Mouse (Mus musculus) left cerebral cortex, postnatal 25 days (tissue): Measurements from ENCODE around the gene Rfxank. TPM values are rescaled to one million over a fixed set of nuclear protein-coding genes. Genes with fewer than 3 reads are reported as not detected.

Experiments
- microRNA-seq, 2 experiments: library from miRNA; unstranded; fragments of <30 nt; microRNA quantifications; one replicate each; pipeline ENCODE4 v1.2.0; 2022
- total RNA-seq, 2 experiments: library from RNA; stranded (reverse); gene quantifications; 2 replicates each; pipeline ENCODE4 v1.2.3; 2021

Gene Rfxank
- total RNA-seq, 2 experiments from 2014 or later: 10.2 to 12.4 TPM

Small RNA genes lying within 50 kb of the gene (microRNA-seq; reads per million reads assigned to microRNA genes)
- 15.1 to 22.5 reads per million in 2 experiments for gene Mir7066

Other genes with a start within 250 kb of the Rfxank start
- gene Tssk6, start 237.0 kb downstream of the Rfxank start, total RNA-seq: under 1 TPM; 0.53 to 0.66 TPM
- 100 to 1,000 TPM; 153 to 154 TPM for gene Ndufa13, start 236.6 kb downstream of the Rfxank start, total RNA-seq
- gene Yjefn3, start 236.4 kb downstream of the Rfxank start, total RNA-seq: 10 to 100 TPM; 21.6 to 23.7 TPM
- 10 to 100 TPM; 24.0 to 27.9 TPM for gene Gatad2a, start 142.8 kb downstream of the Rfxank start, total RNA-seq
- 10 to 100 TPM; 78.9 to 80.3 TPM for gene Mau2, start 96.4 kb downstream of the Rfxank start, total RNA-seq
- gene Sugp1, start 96.3 kb downstream of the Rfxank start, total RNA-seq: 10 to 100 TPM; 46.5 to 47.5 TPM
- gene Tm6sf2, start 66.2 kb downstream of the Rfxank start, total RNA-seq: 1 to 10 TPM; 3.0 to 3.4 TPM
- 10 to 100 TPM; 62.6 to 71.8 TPM for gene Hapln4, start 55.7 kb downstream of the Rfxank start, total RNA-seq
- 100 to 1,000 TPM; 219 to 220 TPM for gene Ncan, start 18.3 kb downstream of the Rfxank start, total RNA-seq
- gene Nr2c2ap, start 7.8 kb downstream of the Rfxank start, total RNA-seq: 10 to 100 TPM; 21.7 to 21.9 TPM
- 10 to 100 TPM; 46.8 to 51.0 TPM for gene Borcs8, start 345 bp upstream of the Rfxank start, total RNA-seq
- under 1 TPM in 1 of 2 experiments, not detected in 1; 0.57 TPM for gene Mef2b, start 557 bp upstream of the Rfxank start, total RNA-seq
- gene Tmem161a, start 33.2 kb upstream of the Rfxank start, total RNA-seq: 10 to 100 TPM; 44.1 to 50.8 TPM
- 10 to 100 TPM; 33.5 to 36.5 TPM for gene Slc25a42, start 73.2 kb upstream of the Rfxank start, total RNA-seq
- 100 to 1,000 TPM; 118 to 122 TPM for gene Sugp2, start 95.1 kb upstream of the Rfxank start, total RNA-seq
- 10 to 100 TPM; 41.7 to 46.3 TPM for gene Armc6, start 95.3 kb upstream of the Rfxank start, total RNA-seq
- gene Homer3, start 143.7 kb upstream of the Rfxank start, total RNA-seq: 1 to 10 TPM; 6.5 to 9.2 TPM
- 10 to 100 TPM; 42.3 to 42.5 TPM for gene Ddx49, start 163.3 kb upstream of the Rfxank start, total RNA-seq
- 100 to 1,000 TPM; 123 to 125 TPM for gene Cope, start 163.4 kb upstream of the Rfxank start, total RNA-seq
- gene Cers1, start 176.6 kb upstream of the Rfxank start, total RNA-seq: 100 to 1,000 TPM; 105 to 111 TPM
- gene Gdf1, start 190.7 kb upstream of the Rfxank start, total RNA-seq: 10 to 100 TPM; 17.7 to 18.9 TPM
- gene Upf1, start 214.1 kb upstream of the Rfxank start, total RNA-seq: 10 to 100 TPM; 58.2 to 61.6 TPM
- gene Comp, start 234.4 kb upstream of the Rfxank start, total RNA-seq: under 1 TPM; 0.23 to 0.48 TPM